Mouse (Mus musculus) Muller cell, postnatal 12 days (primary cell): Measurements from ENCODE around the gene Smim20.

Experiments used
- DNase-seq: peaks from one replicate; pipeline ENCODE4 v3.0.0-alpha.2; 2015; ENCODE audit errors: inconsistent ontology term

The Smim20 gene

GRCm38 (mm10) chr5:53307437-53307836, 40.6 kb downstream of the Smim20 start:
- no peak for DNase-seq

GRCm38 (mm10) chr5:53314404-53315167, 47.7 kb downstream of the Smim20 start:
- DNase-seq: no peak

- no peak for DNase-seq
These were observed 48.9 kb downstream of the Smim20 start for GRCm38 (mm10) chr5:53315829-53316228.

DNA sequence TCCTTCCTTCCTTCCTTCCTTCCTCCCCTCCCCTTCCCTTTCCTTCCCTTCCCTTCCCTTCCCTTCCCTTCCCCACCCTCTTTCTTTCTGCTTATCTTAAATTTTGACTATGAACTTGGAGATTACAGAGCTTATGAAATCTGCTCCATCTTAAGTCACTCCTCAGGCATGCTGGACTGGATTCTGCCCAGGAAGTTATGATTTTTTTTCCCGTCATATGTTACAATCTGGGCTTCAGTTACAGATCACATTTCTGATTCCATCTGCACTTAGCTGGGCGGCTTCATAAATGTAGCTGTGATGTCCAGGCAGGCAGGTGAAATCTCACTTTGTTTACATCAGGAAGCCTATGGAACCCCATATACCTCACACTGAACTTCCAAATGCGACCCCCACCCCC, 50.5 kb downstream of the Smim20 start:
- DNase-seq: no peak

DNA sequence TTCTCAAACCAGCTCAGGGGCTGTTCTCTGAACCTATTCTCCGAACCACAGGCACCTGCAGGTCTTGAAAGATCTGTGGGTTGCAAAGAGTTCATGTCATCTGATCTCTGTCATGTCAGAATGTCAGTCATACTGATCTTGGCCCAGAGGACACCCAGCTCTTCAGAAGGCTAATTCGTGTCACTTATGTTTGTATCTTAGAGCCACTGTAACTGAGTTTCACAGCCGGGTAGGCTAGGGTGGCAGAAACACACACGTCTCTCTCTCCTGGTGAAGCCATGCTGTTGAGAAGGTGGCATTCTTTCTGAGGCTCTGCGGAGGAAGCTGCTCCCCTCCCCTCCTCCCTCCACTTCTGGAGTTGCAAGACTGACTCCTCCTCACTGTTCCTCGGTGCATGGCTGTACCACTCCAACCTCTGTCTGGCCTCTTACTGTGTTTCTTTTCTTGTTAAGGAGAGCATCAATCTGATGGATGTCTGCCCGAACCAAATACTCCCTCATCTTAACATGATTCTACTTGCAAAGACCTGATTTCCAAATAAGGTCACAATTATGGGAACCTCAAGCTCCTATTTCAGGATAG, 51.1 kb downstream of the Smim20 start:
- no peak for DNase-seq

DNA sequence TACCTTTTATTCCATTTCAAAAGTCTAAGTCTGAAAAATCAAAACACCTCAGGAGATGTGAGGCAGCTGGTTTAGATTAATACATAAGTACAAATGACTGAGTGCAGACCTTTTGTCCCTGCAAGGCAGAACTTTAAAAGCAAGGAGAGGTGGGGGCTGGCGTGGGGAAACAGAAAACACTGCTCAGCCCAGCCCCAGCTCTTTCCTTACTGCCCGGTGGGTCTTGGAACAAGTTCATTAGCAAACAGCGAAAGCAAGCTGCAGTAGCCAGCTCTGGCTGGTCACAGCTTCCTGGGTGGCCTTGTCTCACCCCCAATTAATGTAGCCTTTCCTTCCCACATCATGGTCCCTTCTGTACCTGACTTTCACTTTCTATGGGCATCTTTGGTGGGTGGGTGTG, 53.4 kb downstream of the Smim20 start:
- DNase-seq: no peak

DNA sequence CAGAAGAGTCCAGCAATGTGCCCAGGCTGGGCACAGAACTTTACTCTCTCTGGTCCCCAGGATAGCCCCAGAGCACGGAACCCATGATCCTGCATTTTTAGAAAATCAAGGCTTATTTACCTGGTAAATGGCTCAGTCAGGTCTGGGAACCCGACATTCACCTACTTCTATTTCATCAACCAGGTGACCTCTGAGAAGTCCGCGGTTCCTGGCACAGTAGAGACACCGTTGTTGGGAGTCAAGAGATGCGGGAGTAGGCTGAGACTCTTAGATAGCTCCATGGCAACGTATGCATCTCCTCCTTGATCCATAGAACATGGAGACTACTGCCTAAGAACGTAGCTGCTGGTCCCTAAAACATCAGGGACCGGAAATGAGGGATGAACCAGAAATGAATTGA, 55.0 kb downstream of the Smim20 start:
- DNase-seq: no peak

DNA sequence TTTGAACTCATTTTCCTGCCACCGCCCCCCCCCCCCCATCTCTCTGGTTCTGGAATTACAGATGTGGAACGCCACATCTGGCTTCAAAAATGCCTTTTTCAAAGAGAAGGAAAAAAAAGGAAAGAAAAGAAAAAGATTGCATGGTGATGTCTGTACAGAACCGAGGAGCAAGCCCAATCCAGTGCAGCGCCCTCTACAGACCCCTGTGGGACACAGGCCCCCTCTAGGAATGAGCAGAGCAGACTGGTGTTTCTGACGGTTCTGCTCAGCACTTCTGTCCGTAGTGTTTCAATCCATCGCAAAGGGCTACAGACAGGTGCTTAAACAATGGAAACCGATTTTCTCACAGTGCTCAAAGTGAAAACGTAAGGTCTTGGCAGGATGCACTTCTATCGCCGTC, 55.6 kb downstream of the Smim20 start:
- DNase-seq: no peak

GRCm38 (mm10) chr5:53323121-53323520, 56.2 kb downstream of the Smim20 start:
- no peak for DNase-seq

GRCm38 (mm10) chr5:53324256-53324655, 57.4 kb downstream of the Smim20 start:
- DNase-seq: no peak

DNA sequence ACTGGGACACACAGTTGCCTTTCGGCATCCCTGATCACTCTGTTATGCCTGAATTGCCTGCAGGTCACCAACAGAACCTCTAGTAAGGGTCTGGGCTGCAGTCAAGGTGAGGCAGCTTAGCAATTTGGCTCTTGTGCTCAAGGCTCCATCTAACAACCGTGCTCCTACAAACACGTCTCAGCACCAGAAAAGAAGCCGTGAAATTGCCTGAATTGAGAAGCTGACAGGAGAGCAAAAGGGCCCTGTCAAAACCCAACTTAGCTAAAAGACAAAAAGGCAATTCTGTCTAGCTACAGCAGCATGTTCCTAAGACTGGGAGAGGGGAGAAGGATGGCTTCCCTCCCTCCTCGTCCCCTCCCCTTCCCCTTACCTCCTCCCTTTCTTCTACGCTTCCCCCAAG, 57.9 kb downstream of the Smim20 start:
- no peak for DNase-seq

DNA sequence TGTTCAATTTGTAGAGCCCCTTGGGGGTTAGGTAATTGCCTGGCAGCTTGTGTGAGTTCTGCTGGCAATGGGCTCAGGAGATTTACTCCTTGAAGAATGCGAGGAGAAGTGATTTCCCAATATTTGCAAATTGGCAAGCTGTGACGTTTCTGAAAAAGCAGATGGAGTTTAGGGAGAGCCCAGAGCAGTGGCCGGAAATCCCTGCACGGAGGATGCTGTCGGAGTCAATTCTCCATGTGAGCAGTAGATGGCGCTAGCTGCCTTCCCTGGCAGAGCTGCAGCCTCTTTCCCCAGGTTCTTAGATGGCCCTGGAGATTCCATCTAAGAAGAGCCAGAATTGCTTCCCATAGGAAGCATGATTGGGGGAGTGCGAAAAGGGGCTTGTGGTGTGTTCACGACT, 59.1 kb downstream of the Smim20 start:
- DNase-seq: peak; percentile 63

DNA sequence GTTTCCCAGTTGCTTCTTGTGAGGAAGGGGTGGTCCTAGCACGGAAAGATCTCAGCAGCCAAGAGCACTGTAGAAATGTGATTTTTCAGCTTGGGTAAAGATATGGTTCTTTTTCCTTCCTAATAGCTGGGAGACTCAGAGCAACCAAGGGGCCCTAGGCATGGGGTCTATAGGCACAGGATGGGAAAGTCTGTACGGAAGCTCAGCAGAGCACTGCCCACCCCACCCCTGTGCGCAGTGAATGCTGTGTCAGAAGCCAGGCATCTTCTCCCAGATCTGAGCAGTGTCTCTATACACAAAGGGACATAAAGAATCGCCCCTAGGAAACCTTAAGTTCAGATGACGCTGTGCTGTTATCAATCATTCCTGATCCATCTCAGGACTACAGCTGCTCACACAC, 59.6 kb downstream of the Smim20 start:
- peak; percentile 10 for DNase-seq
